Mouse (Mus musculus): Measurements from ENCODE around the gene Gm7356. TPM values are rescaled to one million over a fixed set of nuclear protein-coding genes. Genes with fewer than 3 reads are reported as not detected.
"Not testable (repeated sequence)": the region's sequence is repeated elsewhere in the genome, so short reads cannot be mapped to it uniquely, and the experiment has no call there.

Gene Gm7356
- polyA plus RNA-seq, 1 experiment, result not detected

- not testable (repeated sequence) for H3K4me3 ChIP-seq (ENCODE audit: extremely low read depth, insufficient read depth, insufficient read length); H3K27me3 ChIP-seq (ENCODE audit: control insufficient read depth, insufficient read depth, low read length); DNase-seq (ENCODE audit: low read depth in 1 of 2, low spot score in 2 of 2); H3K27ac ChIP-seq (ENCODE audit: insufficient read depth, low read length); H3K4me1 ChIP-seq (ENCODE audit: control insufficient read depth, insufficient read depth, insufficient read length); H3K36me3 ChIP-seq (ENCODE audit: control insufficient read depth, insufficient read depth, low read length)
- WGBS, result 84% methylated on average over 1 of the region's 1 CpGs
These were observed 51.9 kb downstream of the Gm7356 start for GRCm38 (mm10) chr17:13951570-13951969.

Other genes starting within 250 kb of the Gm7356 start
- gene Afdn, start 243.2 kb downstream of the Gm7356 start, polyA plus RNA-seq (2012; rRNA removed), result 5.0 and 6.3 TPM in 2 replicates
- gene Tcte2, start 241.9 kb downstream of the Gm7356 start, polyA plus RNA-seq (2012; rRNA removed), result 0.36 and 0.60 TPM in 2 replicates
- not detected in 2 replicates for gene Gm7168, start 55.3 kb downstream of the Gm7356 start, polyA plus RNA-seq (2012; rRNA removed)
- not detected in 2 replicates for gene Gm7358, start 55.8 kb upstream of the Gm7356 start, polyA plus RNA-seq (2012; rRNA removed)
- 0.39 and 0.41 TPM in 2 replicates for gene Dact2, start 200.6 kb upstream of the Gm7356 start, polyA plus RNA-seq (2012; rRNA removed)